Mouse (Mus musculus): ENCODE measurements around the gene Hoxc9.

Gene Hoxc9

DNA sequence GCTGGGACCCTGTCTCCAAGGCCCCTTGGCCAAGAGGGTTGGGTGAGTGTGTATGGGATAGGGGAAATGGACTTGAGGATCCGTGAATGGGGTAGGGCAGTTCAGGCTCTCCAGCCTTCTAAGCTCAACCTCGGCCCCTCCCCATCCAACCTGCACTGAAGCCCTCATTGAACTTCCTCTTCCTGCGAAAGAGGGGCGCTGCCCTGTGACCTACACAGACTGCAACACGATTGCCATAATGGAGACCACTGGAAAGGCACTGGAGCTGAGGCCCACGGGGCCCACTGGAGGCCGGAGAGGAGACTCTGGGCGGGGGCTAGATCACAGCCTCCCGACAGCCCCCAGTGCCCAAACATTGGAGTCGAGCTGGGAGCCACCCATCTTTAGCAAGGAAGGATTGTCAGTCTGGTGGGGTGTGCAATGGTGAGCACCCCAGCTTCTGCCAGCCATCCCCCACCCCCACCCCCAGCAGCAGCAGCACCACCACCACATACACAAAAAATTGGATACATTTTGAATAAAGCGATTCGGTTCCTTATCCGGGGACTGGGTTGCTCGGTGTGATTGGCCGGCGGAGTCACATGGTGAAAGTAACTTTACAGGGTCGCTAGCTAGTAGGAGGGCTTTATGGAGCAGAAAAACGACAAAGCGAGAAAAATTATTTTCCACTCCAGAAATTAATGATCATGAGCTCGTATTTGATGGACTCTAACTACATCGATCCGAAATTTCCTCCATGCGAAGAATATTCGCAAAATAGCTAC lies 58.0 kb downstream of the Hoxc9 start:
- ChIA-PET CTCF (interaction anchor here (0.5 to 2.3 kb wide), 11 partner anchors 21 to 444 kb away, joined by 3 to 7 read pairs (median 4); no protein-coding TSS in a partner anchor), POLR2A (interaction anchor here in 3 of 4 experiments (0.6 to 1.9 kb wide), 25 partner anchors 8 to 1731 kb away, joined by 3 to 7 read pairs (median 3); partner anchors contain the start of genes Copz1 (in 1 of the 3) and Tarbp2 (in 1 of the 3))

Data from embryonic stem cell, embryonic (primary cell).